Comparison of ENCODE assay signal across 8 mouse cellular contexts in the genomic region with DNA sequence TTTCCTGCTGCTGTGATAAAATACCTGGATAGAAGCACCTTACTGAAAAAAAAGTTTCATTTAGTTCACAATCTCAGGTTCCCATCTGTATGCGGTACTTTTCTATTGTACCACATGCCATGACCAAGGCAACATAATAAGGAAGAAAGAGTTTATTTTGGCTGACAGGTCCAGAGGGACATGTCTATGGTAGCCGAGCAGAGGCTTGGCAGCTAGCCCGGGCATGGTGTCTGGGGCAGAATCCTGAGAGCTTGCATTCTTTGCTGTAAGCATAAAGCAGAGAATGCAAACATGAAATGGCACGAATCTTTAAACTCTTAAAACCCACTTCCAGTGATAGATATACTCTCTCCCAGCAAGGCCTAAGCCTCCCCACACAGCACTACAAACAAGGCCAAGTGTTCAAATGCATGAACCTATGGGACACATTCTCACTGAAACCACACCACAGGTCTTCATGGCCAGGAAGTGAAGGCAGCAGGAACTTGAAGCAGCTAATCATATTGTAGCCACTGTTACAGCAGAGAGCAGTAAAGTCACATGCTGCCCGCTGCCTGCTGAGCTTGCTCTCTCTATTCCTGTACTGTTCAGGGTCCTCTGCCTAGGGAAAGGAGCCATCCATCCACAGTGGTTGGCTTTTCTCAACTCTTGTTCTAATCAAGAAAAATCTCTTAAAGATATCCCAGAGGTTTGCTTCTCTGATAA. TPM values are rescaled to one million over a fixed set of nuclear protein-coding genes. Genes with fewer than 3 reads are reported as not detected.
DNase-seq lines count a peak whose midpoint lies in the region; ATAC-seq and TF ChIP-seq lines count a peak whose summit lies in the region.

No protein-coding gene starts in this region.

- no peaks in the 10 kb centered on the region for H3K4me1 ChIP-seq in kidney, embryonic 14.5 days (ENCODE audit: control insufficient read depth, insufficient read depth, low read length)
- peaks cover 4% of the 10 kb centered on the region; the same call in 1 of the 2 replicates for H3K4me1 ChIP-seq in hindbrain, embryonic 15.5 days (replicated peaks)
- peaks cover 9% of the 10 kb centered on the region; the same call in 1 of the 2 replicates for H3K4me1 ChIP-seq in lung, postnatal 0 days (ENCODE audit: insufficient read depth, low read depth, low read length)

- H3K4me2 ChIP-seq in kidney, embryonic 14.5 days (replicated peaks; ENCODE audit: low read depth, low read length) = no peak overlapping the region
- H3K4me2 ChIP-seq in hindbrain, embryonic 15.5 days = no peak overlapping the region
- no peak overlapping the region for H3K4me2 ChIP-seq in lung, postnatal 0 days (replicated peaks; ENCODE audit: low read depth, low read length)

- POLR2A ChIA-PET in Patski (lab: Charles Lee) = no interaction called here

- no peak overlapping the region for H3K9ac ChIP-seq in kidney, embryonic 14.5 days (ENCODE audit: low read depth, low read length)
- H3K9ac ChIP-seq in hindbrain, embryonic 15.5 days = no peak overlapping the region
- H3K9ac ChIP-seq in lung, postnatal 0 days (replicated peaks; ENCODE audit: low read depth) = no peak overlapping the region

- in situ Hi-C loops in Patski (cut with MboI; ENCODE audit: low pct_unique_long_range_greater_than_20kb) = no loop called here

- H3K27me3 ChIP-seq in kidney, embryonic 14.5 days (ENCODE audit: control insufficient read depth, insufficient read depth, low read length) = no peaks in the 10 kb centered on the region
- H3K27me3 ChIP-seq in Patski = no peaks in the 10 kb centered on the region
- H3K27me3 ChIP-seq in hindbrain, embryonic 15.5 days = no peaks in the 10 kb centered on the region
- H3K27me3 ChIP-seq in lung, postnatal 0 days (replicated peaks; ENCODE audit: insufficient read depth, low read length) = no peaks in the 10 kb centered on the region

- H3K27ac ChIP-seq in kidney, embryonic 14.5 days (ENCODE audit: low read depth, low read length) = no peak overlapping the region
- 0 out of 2 replicates have a peak overlapping the region, but pooled peaks have one; percentile 7 for H3K27ac ChIP-seq in hindbrain, embryonic 15.5 days (replicated peaks)
- H3K27ac ChIP-seq in lung, postnatal 0 days (ENCODE audit: low read length) = peak overlapping the region; percentile 82
- no peak overlapping the region; the same call in 1 of the 2 replicates for H3K27ac ChIP-seq in layer of hippocampus, adult 2 months

- H3K36me3 ChIP-seq in kidney, embryonic 14.5 days (ENCODE audit: control insufficient read depth, insufficient read depth, low read length) = no peaks in the 10 kb centered on the region
- no peaks in the 10 kb centered on the region for H3K36me3 ChIP-seq in hindbrain, embryonic 15.5 days
- H3K36me3 ChIP-seq in lung, postnatal 0 days (ENCODE audit: insufficient read depth, low read length) = no peaks in the 10 kb centered on the region

- no peak for TF ChIP-seq EP300 in lung, postnatal 0 days (IDR thresholded peaks at IDR 0.05)

- TF ChIP-seq CTCF in Patski (IDR thresholded peaks at IDR 0.05) = no peak
- TF ChIP-seq CTCF in lung, postnatal 0 days (IDR thresholded peaks at IDR 0.05) = no peak
- TF ChIP-seq CTCF in layer of hippocampus, adult 2 months (conservative IDR thresholded peaks at IDR 0.05) = no peak

- H3K9me3 ChIP-seq in kidney, embryonic 14.5 days (ENCODE audit: control insufficient read depth, low read length) = no peaks in the 10 kb centered on the region; the same call in 1 of the 2 replicates
- H3K9me3 ChIP-seq in hindbrain, embryonic 15.5 days = no peaks in the 10 kb centered on the region
- H3K9me3 ChIP-seq in lung, postnatal 0 days (ENCODE audit: low read length) = no peaks in the 10 kb centered on the region

- CTCF ChIA-PET in Patski (lab: Charles Lee) = interaction anchor here (1.3 kb wide), 1 partner anchor 20 kb away, joined by 3 read pairs; no protein-coding TSS in a partner anchor

- no peak overlapping the region for H3K4me3 ChIP-seq in kidney, embryonic 14.5 days (ENCODE audit: low read length)
- H3K4me3 ChIP-seq in hindbrain, embryonic 15.5 days = no peak overlapping the region
- no peak overlapping the region for H3K4me3 ChIP-seq in lung, postnatal 0 days (ENCODE audit: low read depth, low read length)
- H3K4me3 ChIP-seq in layer of hippocampus, adult 2 months = no peak overlapping the region

- ATAC-seq in kidney, embryonic 14.5 days (ENCODE audit: low FRiP score, low TSS enrichment) = no peak
- peak; percentile 44 for ATAC-seq in Patski
- ATAC-seq in hindbrain, embryonic 15.5 days (ENCODE audit: low FRiP score, low read depth) = no peak
- peak; percentile 44 for ATAC-seq in lung, postnatal 0 days

- DNase-seq in kidney, adult 11 months = peak; percentile 61
- DNase-seq in Patski (ENCODE audit: low read depth, low spot score) = no peak
- peak; percentile 51 for DNase-seq in lung, postnatal 0 days (ENCODE audit: low spot score)
- no peak for DNase-seq in B cell, adult 2 months
- no peak for DNase-seq in spleen, postnatal 4 days (ENCODE audit: low spot score in 2 of 2)
- no peak for DNase-seq in layer of hippocampus, adult 2 months (ENCODE audit: low spot score in 2 of 2)

- 72% methylated on average over 5 of the region's 5 CpGs for whole genome bisulfite sequencing in kidney, embryonic 14.5 days
- WGBS in hindbrain, embryonic 15.5 days = 53% methylated on average over 5 of the region's 5 CpGs
- WGBS in lung, postnatal 0 days = 28% methylated on average over 5 of the region's 5 CpGs

RNA-seq across cellular contexts. Expression of gene Wbp4, which starts 22.2 kb away (rescaled TPM):
- polyA plus RNA-seq in kidney, embryonic 14.5 days (2014; fragmentation: Nextera tagmentation; extraction: Ambion mirVana) = 47.1 and 64.8 TPM in 2 replicates
- polyA plus RNA-seq in Patski (2021) = 39.5 TPM
- 40.1 and 43.1 TPM in 2 replicates for polyA plus RNA-seq in hindbrain, embryonic 15.5 days (2015; fragmentation: Nextera tagmentation; extraction: Ambion mirVana)
- 35.8 and 37.6 TPM in 2 replicates for polyA plus RNA-seq in lung, postnatal 0 days (2015; fragmentation: Nextera tagmentation; extraction: Ambion mirVana)
- 10 to 100 TPM; 50.4 to 52.8 TPM for total RNA-seq in layer of hippocampus, adult 2 months (2021)

RNA-seq across cellular contexts. Expression of gene Elf1, which starts 22.5 kb away (rescaled TPM):
- polyA plus RNA-seq in kidney, embryonic 14.5 days (2014; fragmentation: Nextera tagmentation; extraction: Ambion mirVana) = 13.9 and 18.5 TPM in 2 replicates
- 53.6 TPM for polyA plus RNA-seq in Patski (2021)
- polyA plus RNA-seq in hindbrain, embryonic 15.5 days (2015; fragmentation: Nextera tagmentation; extraction: Ambion mirVana) = 2.9 and 3.8 TPM in 2 replicates
- polyA plus RNA-seq in lung, postnatal 0 days (2015; fragmentation: Nextera tagmentation; extraction: Ambion mirVana) = 21.0 and 25.7 TPM in 2 replicates
- total RNA-seq in layer of hippocampus, adult 2 months (2021) = 1 to 10 TPM; 4.6 to 4.8 TPM

RNA-seq across cellular contexts. Expression of gene Kbtbd6, which starts 51.9 kb away (rescaled TPM):
- polyA plus RNA-seq in kidney, embryonic 14.5 days (2014; fragmentation: Nextera tagmentation; extraction: Ambion mirVana) = 2.9 and 3.2 TPM in 2 replicates
- polyA plus RNA-seq in Patski (2021) = 1.2 TPM
- 2.0 and 2.8 TPM in 2 replicates for polyA plus RNA-seq in hindbrain, embryonic 15.5 days (2015; fragmentation: Nextera tagmentation; extraction: Ambion mirVana)
- polyA plus RNA-seq in lung, postnatal 0 days (2015; fragmentation: Nextera tagmentation; extraction: Ambion mirVana) = 0.36 TPM in 2 replicates
- total RNA-seq in layer of hippocampus, adult 2 months (2021) = 1 to 10 TPM in 1 of 2 experiments, under 1 TPM in 1; 0.91 to 1.2 TPM

Comparison
In these comparisons a context has a peak if more than half of its experiments do, and no peak if none do; other contexts are left out.
1. DNase-seq: peak in kidney, adult 11 months (single experiment) and lung, postnatal 0 days (single experiment); none in Patski (single experiment), B cell, adult 2 months (0 of 2), spleen, postnatal 4 days (0 of 2) and layer of hippocampus, adult 2 months (0 of 2).
2. ATAC-seq: peak in Patski (single experiment) and lung, postnatal 0 days (single experiment); none in kidney, embryonic 14.5 days (single experiment) and hindbrain, embryonic 15.5 days (single experiment).
3. H3K27ac ChIP-seq: peak in hindbrain, embryonic 15.5 days (single experiment) and lung, postnatal 0 days (single experiment); none in kidney, embryonic 14.5 days (single experiment) and layer of hippocampus, adult 2 months (single experiment).